Mouse (Mus musculus) urinary bladder, postnatal 14 days (tissue): ENCODE measurements at regions not wholly inside any gene's neighbourhood (a gene's known extent, or its start where the extent isn't known, plus 50 kb on each side); places are given as distances from the start of the nearest gene placed in this dataset.
"Not testable (repeated sequence)": the region's sequence is repeated elsewhere in the genome, so short reads cannot be mapped to it uniquely, and the experiment has no call there.

Source experiments
- DNase-seq: peaks from one replicate; pipeline ENCODE4 v3.0.0; 2021; ENCODE audit warnings: low spot score

- no peak for DNase-seq
Observed at GRCm38 (mm10) chr12:93812963-93813733, 1878.9 kb upstream of the Flrt2 start.

- no peak for DNase-seq
Observed at GRCm38 (mm10) chr12:93850944-93851520, 1841.0 kb upstream of the Flrt2 start.

GRCm38 (mm10) chr12:93851660-93852059, 1840.4 kb upstream of the Flrt2 start:
- no peak for DNase-seq

- DNase-seq = no peak
Observed at GRCm38 (mm10) chr12:93885946-93886345, 1806.1 kb upstream of the Flrt2 start.

- DNase-seq = peak; percentile 17
Observed at GRCm38 (mm10) chr12:93890109-93890508, 1801.9 kb upstream of the Flrt2 start.

GRCm38 (mm10) chr12:93928541-93929238, 1763.3 kb upstream of the Flrt2 start:
- not testable (repeated sequence) for DNase-seq

- not testable (repeated sequence) for DNase-seq
Observed at GRCm38 (mm10) chr12:93929239-93929563, 1762.8 kb upstream of the Flrt2 start.

- DNase-seq = not testable (repeated sequence)
Observed at GRCm38 (mm10) chr12:93930242-93930641, 1761.8 kb upstream of the Flrt2 start.

- DNase-seq = no peak
Observed at GRCm38 (mm10) chr12:93960869-93961268, 1731.2 kb upstream of the Flrt2 start.

GRCm38 (mm10) chr12:93981307-93981706, 1710.7 kb upstream of the Flrt2 start:
- no peak for DNase-seq

- DNase-seq = no peak
Observed at GRCm38 (mm10) chr12:93991531-93991930, 1700.5 kb upstream of the Flrt2 start.

- DNase-seq = no peak
Observed at GRCm38 (mm10) chr12:93993875-93994274, 1698.2 kb upstream of the Flrt2 start.

- DNase-seq = no peak
Observed at GRCm38 (mm10) chr12:94015946-94016345, 1676.1 kb upstream of the Flrt2 start.

GRCm38 (mm10) chr12:94031364-94031763, 1660.7 kb upstream of the Flrt2 start:
- no peak for DNase-seq

- no peak for DNase-seq
Observed at GRCm38 (mm10) chr12:94047972-94048371, 1644.1 kb upstream of the Flrt2 start.

- DNase-seq = no peak
Observed at GRCm38 (mm10) chr12:94057767-94058166, 1634.3 kb upstream of the Flrt2 start.

GRCm38 (mm10) chr12:94059641-94060040, 1632.4 kb upstream of the Flrt2 start:
- DNase-seq = no peak

GRCm38 (mm10) chr12:94060336-94060735, 1631.7 kb upstream of the Flrt2 start:
- DNase-seq = no peak

- DNase-seq = no peak
Observed at GRCm38 (mm10) chr12:94066444-94067152, 1625.4 kb upstream of the Flrt2 start.

- no peak for DNase-seq
Observed at GRCm38 (mm10) chr12:94070940-94071505, 1621.0 kb upstream of the Flrt2 start.

GRCm38 (mm10) chr12:94105582-94106162, 1586.4 kb upstream of the Flrt2 start:
- DNase-seq = no peak

GRCm38 (mm10) chr12:94150143-94150542, 1541.9 kb upstream of the Flrt2 start:
- DNase-seq = no peak
